Mouse (Mus musculus) urinary bladder, postnatal 4 days (tissue): ENCODE measurements around the gene Mtmr4.
A peak's percentile ranks its signal among the peaks of the same experiment; 100 is the strongest.

Source experiments
- DNase-seq, 2 experiments: peaks; one replicate each; pipeline ENCODE4 v3.0.0; 2021 to 2022; ENCODE audit warnings: low spot score in 2 of 2

Gene Mtmr4

GRCm38 (mm10) chr11:87591526-87592353 is at the start of gene Mtmr4:
TSS of gene Mtmr4 (plus strand) at chr11:87592162.
- peak; percentile 99 to 100 for DNase-seq

DNA sequence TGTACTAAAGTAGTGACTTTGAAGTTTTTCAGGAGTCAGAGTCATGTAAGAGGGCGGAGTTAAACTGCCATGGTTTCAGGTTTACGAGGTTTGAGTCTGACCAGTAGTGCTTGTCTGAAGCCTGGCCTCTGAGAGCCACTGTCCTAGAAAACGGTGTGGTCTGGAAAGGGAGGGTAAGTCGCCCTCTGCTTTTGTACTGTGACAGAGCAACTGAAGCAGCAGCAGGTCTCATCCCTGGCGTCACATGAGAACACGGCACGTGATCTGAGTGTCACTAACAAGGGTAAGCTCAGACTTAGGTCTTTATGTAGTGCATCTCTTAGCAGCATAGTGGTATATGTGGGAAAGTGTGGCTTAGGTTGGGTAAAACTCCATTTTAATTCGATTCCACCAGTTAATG is 49.7 kb upstream of the Mtmr4 start:
- no peak for DNase-seq

DNA sequence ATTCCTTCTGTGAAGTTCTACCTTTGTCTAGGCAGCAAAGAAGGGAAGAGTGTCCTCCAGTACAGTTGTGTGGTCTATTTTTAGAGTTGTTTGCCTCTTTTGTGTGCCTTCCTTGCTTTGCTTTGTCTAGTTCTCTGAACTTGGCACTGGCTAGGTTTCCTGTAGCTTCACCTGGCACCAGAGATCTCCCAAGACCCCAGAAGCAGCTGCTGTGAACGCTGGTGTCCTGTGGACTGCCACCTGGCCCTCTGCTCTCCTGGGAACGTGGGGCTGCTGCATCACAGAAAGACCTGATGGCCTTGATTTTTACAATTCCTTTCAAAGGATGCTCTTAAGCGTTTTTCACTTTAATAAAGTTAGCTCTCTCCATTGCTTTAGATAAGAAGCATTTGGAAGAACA is 49.1 kb upstream of the Mtmr4 start:
- no peak for DNase-seq

GRCm38 (mm10) chr11:87553342-87553741 is 38.6 kb upstream of the Mtmr4 start:
- DNase-seq: no peak

DNA sequence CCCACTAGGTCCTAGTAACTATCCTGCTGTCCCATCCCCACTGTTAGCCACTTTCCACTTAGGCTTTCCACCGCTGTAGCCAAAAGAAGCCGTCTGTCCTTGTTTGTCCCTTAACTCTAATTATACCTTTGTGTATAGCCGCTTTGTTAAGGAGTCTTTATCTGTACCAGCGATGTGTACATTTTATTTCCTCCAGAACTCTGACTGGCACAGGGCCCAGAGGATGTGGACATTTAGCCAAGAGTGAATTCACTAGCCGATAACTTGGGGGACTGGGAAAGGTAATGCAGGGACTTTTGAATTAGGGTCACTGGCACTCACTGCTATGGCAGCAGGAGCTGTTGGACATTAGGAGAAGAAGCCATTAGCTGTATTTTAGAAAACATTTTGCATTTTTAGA is 37.6 kb upstream of the Mtmr4 start:
- DNase-seq: no peak

DNA sequence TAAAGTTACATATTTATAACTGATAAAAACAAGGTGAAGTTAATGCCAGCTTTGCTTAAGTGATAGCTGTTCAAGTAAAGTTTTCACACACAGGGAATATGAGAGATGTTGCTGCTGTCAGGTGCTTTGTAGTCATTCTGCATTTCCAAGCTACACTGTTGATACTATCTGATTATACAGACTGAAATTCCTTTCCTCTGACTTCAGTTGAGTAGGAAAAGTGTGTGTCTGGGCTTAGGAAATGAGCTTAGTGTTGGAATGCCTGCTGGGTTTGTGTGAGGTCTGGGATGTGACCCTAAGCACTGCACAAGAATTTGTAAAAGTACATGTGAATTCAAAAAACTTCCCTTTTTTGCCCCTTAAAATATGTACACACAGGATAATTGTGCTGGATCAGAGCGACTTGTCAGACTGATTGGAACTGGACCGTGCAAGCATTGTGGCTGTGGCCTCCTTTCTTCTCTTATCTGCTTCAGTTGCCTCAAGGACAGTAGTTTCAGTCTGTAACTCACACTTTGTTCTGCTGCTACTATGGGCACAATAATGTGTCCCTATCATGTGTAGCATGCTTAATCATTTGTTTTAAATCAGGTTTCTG is 36.8 kb upstream of the Mtmr4 start:
- DNase-seq: no peak

DNA sequence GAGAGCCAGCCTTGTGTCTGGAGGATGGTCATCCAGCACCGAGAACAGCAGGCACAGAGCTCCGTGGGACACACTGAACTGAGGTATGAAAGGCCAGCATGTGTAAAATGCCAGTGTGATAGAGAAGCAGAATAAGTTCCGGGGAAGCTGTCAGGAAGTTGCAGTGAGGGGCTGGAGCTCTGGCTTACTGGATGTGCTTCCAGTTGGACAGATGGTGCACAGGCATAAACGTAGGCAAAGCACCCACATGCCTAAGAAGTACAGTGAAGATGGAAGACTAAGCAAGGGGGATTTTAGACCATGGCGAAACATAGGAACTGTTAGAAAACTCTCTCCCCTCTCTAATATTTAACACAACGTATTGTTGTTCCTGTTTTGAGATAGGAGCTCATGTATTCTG is 30.8 kb upstream of the Mtmr4 start:
- no peak for DNase-seq

DNA sequence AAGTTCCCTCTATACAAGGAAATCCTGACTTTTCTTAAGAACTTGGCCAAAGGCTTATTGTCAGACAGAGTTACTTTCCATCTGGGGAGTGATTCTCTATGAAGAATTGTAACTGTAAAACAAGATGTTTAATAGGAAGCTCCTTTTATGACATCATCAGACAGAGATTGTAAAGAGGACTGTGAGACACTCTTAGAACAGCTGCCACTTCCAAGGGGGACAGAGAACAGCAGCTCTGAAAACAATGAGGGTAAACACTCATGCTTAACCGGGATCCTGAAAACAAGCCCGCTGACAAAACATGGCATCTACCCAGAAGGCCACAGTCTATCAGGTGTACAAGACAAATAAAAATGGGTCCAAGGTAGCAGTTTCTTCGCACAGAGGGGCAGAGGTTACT is 25.5 kb upstream of the Mtmr4 start, which contains the start of gene Gm11492:
TSS of gene Gm11492 (plus strand) at position 153 of the 400 bp plus-strand sequence.
- no peak for DNase-seq

- DNase-seq: no peak
Measured at GRCm38 (mm10) chr11:87568255-87568953, 23.6 kb upstream of the Mtmr4 start, which contains the start of gene Sept4. TSS of gene Sept4 (plus strand) at chr11:87568903.

DNA sequence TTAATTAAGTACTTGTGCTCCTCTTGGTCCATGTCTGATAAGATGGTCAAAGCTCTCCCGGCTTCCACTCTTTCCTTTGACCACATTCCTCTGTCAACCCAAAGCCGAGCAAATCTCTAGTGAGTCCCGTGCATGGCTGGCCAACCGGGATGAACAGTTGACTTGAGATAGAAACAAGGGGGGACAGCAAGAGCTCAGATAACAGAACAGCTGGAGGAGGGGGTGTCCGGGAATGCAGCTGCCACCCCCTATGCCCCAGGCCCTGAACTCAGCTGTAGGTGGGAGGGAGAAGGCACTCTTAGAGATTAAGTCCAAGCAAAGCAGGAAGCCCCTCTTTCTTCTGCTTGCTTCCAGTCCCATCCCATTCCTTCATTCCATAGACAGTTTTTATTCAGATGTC is 21.2 kb upstream of the Mtmr4 start:
- no peak for DNase-seq

- DNase-seq: no peak
Measured at GRCm38 (mm10) chr11:87571361-87571950, 20.5 kb upstream of the Mtmr4 start.

DNA sequence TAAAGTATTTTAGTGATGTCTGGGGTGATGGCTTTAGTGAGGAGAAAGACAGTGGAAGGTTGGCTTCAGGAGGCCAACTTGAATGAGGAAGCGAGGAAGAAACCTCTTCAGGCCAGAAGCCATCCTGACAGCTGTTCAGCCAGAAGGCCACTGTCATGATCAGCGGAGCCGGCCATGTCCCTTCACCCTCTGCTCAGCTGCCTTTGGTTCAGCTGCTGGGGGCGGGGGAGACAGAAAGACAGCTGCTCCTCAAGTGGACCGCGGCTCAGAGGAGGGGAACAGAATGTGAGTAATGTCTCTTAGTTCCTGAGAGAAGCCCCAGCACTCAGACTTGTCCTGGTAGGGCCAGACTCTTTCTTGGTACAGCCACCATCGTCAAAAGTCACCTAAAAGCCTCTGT is 18.2 kb upstream of the Mtmr4 start:
- no peak for DNase-seq

GRCm38 (mm10) chr11:87574520-87575180 is 17.3 kb upstream of the Mtmr4 start:
- no peak for DNase-seq

DNA sequence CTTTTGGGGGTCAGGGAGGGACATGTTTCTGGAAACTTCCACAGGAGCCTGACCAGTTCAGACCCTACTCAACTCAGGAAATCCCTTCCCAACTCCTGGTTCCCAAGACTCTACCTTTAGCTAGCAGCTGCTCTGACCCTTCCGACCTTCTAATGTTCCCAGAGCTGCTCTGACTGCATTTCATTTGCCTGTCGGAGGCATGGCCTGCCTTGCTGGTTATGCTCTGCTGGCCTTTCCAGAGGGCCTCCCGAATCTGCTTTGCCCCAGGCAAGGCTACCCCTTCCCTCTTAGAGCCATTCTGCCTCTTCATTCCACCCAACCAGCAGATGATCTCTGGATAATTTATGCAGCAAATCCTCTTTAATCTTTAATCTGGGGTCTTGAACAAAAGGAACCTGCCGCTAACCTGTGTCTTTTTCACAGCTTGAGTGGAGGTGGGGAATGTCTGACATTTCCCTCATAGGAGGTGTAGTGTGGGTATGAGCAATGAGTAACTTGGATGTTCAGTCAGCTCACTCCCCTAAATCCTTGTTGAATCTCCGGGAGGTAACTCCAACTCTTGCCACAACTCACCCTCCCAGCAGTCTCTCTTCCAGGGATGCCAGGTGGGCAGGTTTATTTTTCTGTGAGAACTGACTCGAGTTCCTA is 14.2 kb upstream of the Mtmr4 start:
- DNase-seq: no peak

DNA sequence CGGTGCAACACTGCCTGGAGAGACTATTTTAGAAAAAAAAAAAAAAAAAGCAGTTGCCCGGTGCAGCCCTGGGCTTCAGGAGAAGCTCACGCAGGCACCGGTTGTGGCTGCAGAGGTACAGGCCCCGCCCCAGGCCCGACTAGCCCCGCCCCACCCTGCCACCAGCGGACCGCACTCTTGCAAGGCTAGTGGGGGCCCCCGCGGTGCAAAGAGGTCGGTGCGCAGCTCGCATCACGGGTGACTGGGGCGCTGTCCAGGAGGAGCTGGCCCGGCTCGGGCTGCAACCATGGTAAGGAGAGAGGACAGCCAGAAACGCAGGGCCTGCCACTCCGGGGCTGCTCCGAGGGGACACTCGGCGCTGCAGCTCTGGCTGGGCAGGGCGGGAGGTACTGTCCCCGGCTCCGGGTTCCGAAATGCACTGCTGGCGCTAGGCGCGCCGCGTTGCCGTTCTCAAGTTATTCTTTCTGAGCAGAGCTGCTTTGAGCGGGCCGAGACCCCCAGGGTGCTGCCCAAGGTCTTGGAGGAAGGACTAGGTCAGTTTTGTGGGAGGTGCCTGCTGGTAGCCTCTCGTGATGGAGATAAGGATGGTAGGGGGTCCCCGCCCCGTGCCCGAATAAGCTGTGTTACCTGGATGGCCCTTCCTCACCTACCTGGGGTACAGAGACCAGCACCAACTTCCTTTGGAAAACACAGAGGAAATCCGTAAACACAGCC is 13.6 kb upstream of the Mtmr4 start:
- DNase-seq: peak in 1 of 2 experiments; percentile 47

DNA sequence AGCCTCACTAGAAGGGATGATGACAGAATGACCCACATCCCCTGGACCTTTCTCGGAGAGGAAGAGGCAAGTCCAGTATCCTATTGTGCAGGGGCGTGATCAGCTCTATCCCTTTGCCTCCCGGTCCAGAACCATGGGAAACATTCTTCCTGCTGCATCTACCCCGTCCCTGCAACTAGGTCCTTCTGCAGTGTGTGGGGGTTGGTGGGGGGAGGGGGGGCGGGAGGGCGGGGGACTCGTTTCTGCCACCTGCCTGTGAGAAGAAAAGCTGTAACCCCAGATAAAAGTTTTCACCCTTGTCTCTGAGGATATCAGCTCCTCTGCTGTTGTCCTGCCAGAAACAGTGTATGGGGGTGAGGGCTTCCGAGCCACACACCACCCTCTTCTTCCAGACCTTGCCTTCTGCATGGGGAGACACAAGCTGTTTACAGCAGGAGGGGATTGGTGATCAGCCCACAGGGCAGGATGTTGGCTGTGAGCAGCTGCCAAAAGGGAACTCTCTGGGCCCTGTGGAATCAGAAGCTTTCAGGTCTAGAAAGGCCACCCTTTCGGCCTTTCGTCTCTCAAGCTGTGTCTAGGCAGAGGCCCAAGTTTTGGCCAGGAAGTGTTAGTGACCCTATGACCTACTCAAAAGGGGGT is 12.9 kb upstream of the Mtmr4 start:
- no peak for DNase-seq

- no peak for DNase-seq
Measured at GRCm38 (mm10) chr11:87579713-87580112, 12.2 kb upstream of the Mtmr4 start.

DNA sequence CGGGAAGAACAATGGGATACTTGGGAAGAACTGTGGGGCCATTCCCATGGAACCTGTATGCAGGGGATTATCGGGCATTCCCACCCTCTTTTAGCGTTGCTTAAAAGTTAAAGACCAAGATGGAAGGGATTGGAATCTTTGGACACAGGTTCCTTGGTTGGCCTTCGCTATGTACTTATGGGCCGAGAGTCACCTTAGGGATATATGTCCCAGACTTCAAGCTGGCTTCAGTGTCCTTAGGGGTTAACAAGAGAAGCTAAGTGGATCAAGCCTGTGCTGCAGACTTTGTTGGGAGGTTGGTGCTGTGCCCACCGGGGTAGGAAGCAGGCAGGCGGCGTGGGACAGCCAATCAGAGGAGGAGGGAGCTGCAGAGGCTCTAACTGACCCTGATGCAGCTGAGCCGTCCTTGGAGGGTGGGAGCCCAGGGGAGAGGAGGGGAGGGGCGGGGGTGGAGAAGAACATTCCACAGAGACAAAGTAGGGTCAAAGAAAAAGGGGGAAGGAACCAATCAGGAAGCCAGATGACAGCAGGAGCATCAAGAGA is 11.3 kb upstream of the Mtmr4 start:
- DNase-seq: no peak

- no peak for DNase-seq
Measured at GRCm38 (mm10) chr11:87581161-87581865, 10.6 kb upstream of the Mtmr4 start.
